Mouse (Mus musculus): ENCODE data around the gene Sh2d4b. TPM values are rescaled to one million over a fixed set of nuclear protein-coding genes. Genes with fewer than 3 reads are reported as not detected.

The Sh2d4b gene
- polyA plus RNA-seq, 1 experiment from 2014 or later = 0.40 TPM

DNA sequence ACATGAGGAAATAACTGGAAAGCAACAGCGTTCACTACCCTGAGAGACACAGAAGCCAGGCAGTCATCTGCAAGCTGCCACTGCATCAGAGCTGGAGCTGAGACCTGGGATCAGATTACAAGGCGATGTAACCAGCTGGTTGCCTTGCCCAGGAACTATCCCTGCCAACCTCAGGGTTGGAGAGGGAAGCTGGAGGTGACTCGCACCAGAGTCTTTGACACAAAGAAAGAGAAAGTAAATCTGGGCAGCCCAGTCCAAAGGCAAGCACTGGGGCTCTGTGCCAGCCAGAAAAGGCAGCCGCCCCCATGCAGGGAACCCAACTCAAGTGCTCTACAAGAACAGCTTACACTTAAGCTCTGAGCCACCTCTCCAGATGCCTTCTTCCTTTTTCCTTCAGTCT, 7.8 kb downstream of the Sh2d4b start:
- Histone ChIP-seq H3K9me3 (no peaks in the 10 kb centered on the region), H3K27ac (replicated peaks) (no peak overlapping the region), H3K4me3 (no peak overlapping the region), H3K4me1 (peaks cover 8% of the 10 kb centered on the region), H3K36me3 (replicated peaks) (no peaks in the 10 kb centered on the region), H3K27me3 (replicated peaks; ENCODE audit: low read depth, poor library complexity, severe bottlenecking) (no peaks in the 10 kb centered on the region)
- no peak for DNase-seq (ENCODE audit: low spot score)
- WGBS = 31% methylated on average over 4 of the region's 4 CpGs

DNA sequence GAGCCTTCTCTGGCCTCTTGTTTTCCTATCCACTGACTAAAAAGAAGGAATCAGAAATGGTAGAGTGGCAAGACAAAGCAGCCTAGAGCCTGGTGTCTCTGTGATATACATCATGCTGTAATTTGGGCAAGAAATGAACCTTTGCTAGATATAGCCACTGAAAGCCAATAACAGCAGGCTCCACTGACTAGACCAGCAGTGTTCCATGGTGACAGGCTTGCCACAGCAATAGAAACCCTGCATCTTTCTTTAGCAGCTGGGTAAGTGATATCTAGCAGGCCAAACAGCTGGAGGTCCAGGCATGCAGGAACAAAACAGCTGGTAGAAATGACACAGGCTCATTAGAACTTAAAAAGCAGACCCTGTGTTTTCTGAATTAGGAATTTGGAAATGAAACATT, 18.5 kb downstream of the Sh2d4b start:
- no peaks in the 10 kb centered on the region for H3K27me3 ChIP-seq (replicated peaks; ENCODE audit: low read depth, poor library complexity, severe bottlenecking)
- no peak overlapping the region for H3K4me3 ChIP-seq
- H3K36me3 ChIP-seq (replicated peaks) = no peaks in the 10 kb centered on the region
- H3K9me3 ChIP-seq = no peaks in the 10 kb centered on the region
- DNase-seq (ENCODE audit: low spot score) = no peak
- H3K4me1 ChIP-seq = no peaks in the 10 kb centered on the region
- H3K27ac ChIP-seq (replicated peaks) = no peak overlapping the region

DNA sequence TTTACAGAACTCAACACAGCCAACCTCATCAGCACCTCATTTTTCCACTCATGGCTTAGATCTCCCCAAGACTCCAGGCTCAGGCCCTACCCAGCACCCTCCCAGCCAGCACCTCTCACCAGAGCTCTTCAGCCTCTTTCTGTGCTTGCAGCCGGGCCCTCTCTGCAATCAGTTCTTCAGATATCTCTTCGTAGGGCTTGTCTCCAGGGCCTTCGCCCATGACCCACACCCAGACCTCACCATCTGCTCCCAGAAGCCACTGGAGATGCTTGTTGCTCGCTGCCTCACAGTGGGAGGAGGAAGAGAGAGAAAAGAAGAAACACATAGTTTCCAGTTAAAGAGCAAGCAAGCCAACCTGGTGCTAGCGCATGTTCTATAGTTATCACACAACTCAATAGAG, 19.1 kb downstream of the Sh2d4b start:
- H3K9me3 ChIP-seq = no peaks in the 10 kb centered on the region
- no peaks in the 10 kb centered on the region for H3K4me1 ChIP-seq
- WGBS = 85% methylated on average over 5 of the region's 5 CpGs

DNA sequence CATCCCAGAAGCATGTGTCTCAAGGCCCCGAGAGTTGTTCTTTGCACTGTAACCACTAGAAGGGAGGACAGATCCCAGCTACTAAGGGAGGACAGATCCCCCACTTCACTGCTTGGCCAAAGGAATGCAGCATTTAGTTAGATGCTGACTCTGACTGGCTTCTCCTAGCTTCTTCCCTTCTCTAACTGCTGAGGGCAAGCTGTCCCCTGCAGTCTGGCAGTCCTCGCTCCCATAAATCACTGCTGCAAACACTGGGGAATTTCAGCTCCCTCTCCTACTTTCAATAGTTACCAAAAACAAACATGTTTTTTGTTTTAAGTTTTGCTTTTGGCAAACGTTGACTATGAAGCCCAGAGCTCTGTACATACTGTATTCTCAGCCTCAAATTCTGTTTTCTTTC, 22.5 kb downstream of the Sh2d4b start:
- H3K36me3 ChIP-seq (replicated peaks) = no peaks in the 10 kb centered on the region
- no peaks in the 10 kb centered on the region for H3K27me3 ChIP-seq (replicated peaks; ENCODE audit: low read depth, poor library complexity, severe bottlenecking)
- no peak overlapping the region for H3K27ac ChIP-seq (replicated peaks)
- no peak for DNase-seq (ENCODE audit: low spot score)
- no peak overlapping the region for H3K4me3 ChIP-seq
- H3K9me3 ChIP-seq = no peaks in the 10 kb centered on the region
- WGBS = 76% methylated on average over 3 of the region's 3 CpGs
- H3K4me1 ChIP-seq = no peaks in the 10 kb centered on the region

More for the DNA sequence above, 19.1 kb downstream of the Sh2d4b start:
- DNase-seq (ENCODE audit: low spot score) = no peak
- H3K27ac ChIP-seq (replicated peaks) = no peak overlapping the region
- no peaks in the 10 kb centered on the region for H3K27me3 ChIP-seq (replicated peaks; ENCODE audit: low read depth, poor library complexity, severe bottlenecking)
- no peaks in the 10 kb centered on the region for H3K36me3 ChIP-seq (replicated peaks)
- no peak overlapping the region for H3K4me3 ChIP-seq

DNA sequence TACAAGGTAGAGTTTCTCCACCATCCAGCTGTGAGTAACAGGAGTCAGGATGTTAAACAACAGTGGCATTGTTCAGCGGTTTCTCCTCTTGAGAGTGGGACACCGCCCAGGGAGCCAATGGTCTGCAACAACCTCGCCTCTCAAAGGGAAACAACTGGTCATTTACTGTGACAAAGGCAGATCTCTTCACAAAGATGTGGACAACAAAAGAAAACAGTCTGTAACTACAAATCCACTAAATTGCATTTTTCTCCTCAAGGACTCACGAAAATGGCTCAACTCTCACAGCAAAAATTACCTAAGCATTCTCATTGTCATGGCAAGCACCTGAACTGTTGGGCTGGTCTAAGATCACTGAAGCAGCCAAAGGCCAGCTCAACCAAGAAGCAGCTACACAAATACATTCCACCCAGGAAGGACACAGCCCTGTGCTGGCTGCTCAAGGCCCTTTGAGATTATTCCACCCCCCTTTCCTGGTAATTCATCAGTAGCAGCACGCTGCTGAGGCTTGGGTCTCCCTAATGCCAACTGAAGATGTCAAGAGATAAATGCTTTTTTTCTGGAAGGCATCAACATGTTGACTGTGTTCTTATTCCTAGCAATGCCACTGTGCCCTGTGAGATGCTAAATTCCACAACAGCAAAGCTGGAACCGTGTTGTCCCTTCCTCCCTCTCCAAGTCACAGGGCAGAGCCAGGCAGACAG, 28.1 kb downstream of the Sh2d4b start:
- no peaks in the 10 kb centered on the region for H3K9me3 ChIP-seq
- no peak overlapping the region for H3K4me3 ChIP-seq
- no peaks in the 10 kb centered on the region for H3K27me3 ChIP-seq (replicated peaks; ENCODE audit: low read depth, poor library complexity, severe bottlenecking)
- H3K27ac ChIP-seq (replicated peaks) = no peak overlapping the region
- 38% methylated on average over 6 of the region's 6 CpGs for WGBS
- no peaks in the 10 kb centered on the region for H3K36me3 ChIP-seq (replicated peaks)
- H3K4me1 ChIP-seq = no peaks in the 10 kb centered on the region; the same call in 1 of the 2 replicates
- no peak for DNase-seq (ENCODE audit: low spot score)

DNA sequence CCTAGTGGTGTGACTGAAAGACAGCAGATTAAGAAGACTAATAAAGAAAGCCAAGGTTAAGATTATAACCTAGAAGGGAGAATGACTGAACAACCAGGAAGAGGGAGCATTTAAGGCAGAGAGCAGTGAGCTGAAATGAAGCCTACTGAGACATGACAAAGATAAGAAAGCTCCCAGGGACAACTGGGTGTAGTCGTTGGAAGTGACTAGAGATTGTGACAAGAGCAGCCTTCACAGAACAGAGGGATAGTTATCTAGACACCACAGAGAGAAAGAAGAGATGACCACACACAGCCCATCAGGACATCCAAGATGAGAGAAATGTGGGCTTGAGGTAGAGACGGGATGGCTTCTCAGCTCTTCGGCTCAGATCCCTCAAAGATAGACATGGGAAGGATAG, 29.4 kb downstream of the Sh2d4b start:
- no peak overlapping the region for H3K4me3 ChIP-seq
- no peak for DNase-seq (ENCODE audit: low spot score)
- no peaks in the 10 kb centered on the region for H3K36me3 ChIP-seq (replicated peaks)
- H3K27me3 ChIP-seq (replicated peaks; ENCODE audit: low read depth, poor library complexity, severe bottlenecking) = no peaks in the 10 kb centered on the region
- 81% methylated on average over 3 of the region's 3 CpGs for WGBS
- no peaks in the 10 kb centered on the region for H3K9me3 ChIP-seq
- no peaks in the 10 kb centered on the region; the same call in 1 of the 2 replicates for H3K4me1 ChIP-seq
- no peak overlapping the region for H3K27ac ChIP-seq (replicated peaks)

DNA sequence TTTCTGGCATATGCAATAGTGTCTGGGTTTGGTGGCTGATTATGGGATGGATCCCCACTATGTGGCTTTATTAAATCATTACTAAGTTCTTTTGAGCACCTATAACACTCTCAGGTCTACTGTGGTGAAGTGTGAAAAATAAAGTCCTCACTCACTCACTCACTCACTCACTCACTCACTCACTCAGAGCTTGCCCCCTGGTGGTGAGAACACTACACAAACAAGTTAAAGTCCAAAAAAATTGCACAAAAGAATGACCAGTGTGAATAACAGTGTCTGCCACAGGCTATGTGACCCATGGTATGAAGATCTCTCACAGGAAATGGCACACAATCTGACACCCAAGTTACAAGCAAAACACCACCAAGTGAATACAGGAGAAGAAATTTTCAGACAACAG, 30.0 kb downstream of the Sh2d4b start:
- Histone ChIP-seq H3K4me3 (no peak overlapping the region), H3K27ac (replicated peaks) (no peak overlapping the region), H3K9me3 (no peaks in the 10 kb centered on the region), H3K4me1 (no peaks in the 10 kb centered on the region; the same call in 1 of the 2 replicates), H3K27me3 (replicated peaks; ENCODE audit: low read depth, poor library complexity, severe bottlenecking) (no peaks in the 10 kb centered on the region), H3K36me3 (replicated peaks) (no peaks in the 10 kb centered on the region)
- DNase-seq (ENCODE audit: low spot score) = no peak

DNA sequence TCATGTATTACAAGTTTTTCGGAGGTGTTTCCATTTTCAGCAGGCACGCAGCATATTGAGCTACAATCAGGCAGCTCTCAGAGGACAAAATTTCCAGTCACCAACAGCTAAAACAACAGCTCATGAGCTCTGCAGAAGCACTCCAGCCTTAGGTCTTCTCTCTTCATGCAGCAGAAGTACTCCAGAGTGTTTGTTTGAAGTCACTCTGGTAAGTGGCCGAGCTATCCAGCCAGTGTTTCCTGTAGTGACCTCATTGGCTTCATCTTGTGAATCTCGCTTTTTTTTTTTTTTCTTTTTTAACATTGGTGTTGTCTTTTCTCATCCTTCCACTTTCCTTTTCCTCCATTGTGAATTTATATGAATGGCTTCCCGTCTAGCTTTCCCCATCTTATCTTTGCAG, 40.1 kb downstream of the Sh2d4b start:
- 76% methylated on average over 5 of the region's 5 CpGs for WGBS
- Histone ChIP-seq H3K4me3 (no peak overlapping the region), H3K4me1 (0 out of 2 replicates have a peak, but pooled peaks cover 3% of the 10 kb centered on the region), H3K27ac (replicated peaks) (no peak overlapping the region), H3K9me3 (no peaks in the 10 kb centered on the region), H3K36me3 (replicated peaks) (no peaks in the 10 kb centered on the region), H3K27me3 (replicated peaks; ENCODE audit: low read depth, poor library complexity, severe bottlenecking) (no peaks in the 10 kb centered on the region)
- no peak for DNase-seq (ENCODE audit: low spot score)

DNA sequence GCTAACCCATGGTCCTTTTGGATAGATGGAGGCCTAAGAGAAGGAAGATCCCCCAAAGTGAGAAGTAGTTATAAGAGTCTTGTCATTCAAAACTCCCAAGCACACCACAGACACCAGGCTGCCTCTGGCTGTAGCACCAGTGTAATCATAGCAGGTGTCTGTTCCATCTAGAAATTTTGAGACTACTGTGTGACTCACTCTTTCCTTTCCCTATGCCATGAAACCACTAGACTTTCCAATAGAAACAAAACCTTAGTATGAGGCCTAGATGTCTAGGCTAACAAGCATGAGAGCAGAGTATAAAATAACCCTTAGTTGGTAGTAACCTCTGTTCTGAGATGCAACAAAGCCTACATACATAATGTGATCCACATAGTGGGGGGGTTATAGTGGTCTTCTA, 55.7 kb downstream of the Sh2d4b start:
- Histone ChIP-seq H3K27ac (replicated peaks) (no peak overlapping the region), H3K4me1 (no peaks in the 10 kb centered on the region), H3K36me3 (replicated peaks) (no peaks in the 10 kb centered on the region), H3K9me3 (no peaks in the 10 kb centered on the region), H3K4me3 (no peak overlapping the region), H3K27me3 (replicated peaks; ENCODE audit: low read depth, poor library complexity, severe bottlenecking) (no peaks in the 10 kb centered on the region)
- no peak for DNase-seq (ENCODE audit: low spot score)

DNA sequence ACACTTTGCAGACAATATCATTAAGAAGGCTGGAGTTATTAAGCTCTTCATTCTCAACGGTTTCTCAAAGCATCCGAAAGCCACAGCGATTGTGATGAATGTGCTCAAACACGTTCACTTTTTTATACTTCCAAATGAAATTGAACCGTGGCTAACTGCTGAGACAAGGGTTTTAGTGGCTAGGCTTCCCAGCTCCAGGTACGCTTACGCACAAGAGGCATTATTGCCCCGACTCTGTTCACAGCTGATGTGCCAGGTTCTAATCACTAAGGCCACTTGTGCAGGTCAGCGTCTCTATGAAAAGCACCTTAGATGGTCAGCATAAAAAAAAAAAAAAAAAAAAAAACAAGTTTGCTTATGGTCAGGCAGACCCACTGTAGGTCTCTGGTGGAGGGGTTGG, 62.6 kb downstream of the Sh2d4b start:
- DNase-seq (ENCODE audit: low spot score) = no peak
- Histone ChIP-seq H3K4me1 (no peaks in the 10 kb centered on the region), H3K27ac (replicated peaks) (no peak overlapping the region), H3K36me3 (replicated peaks) (no peaks in the 10 kb centered on the region), H3K9me3 (no peaks in the 10 kb centered on the region), H3K27me3 (replicated peaks; ENCODE audit: low read depth, poor library complexity, severe bottlenecking) (no peaks in the 10 kb centered on the region), H3K4me3 (no peak overlapping the region)
- 90% methylated on average over 9 of the region's 9 CpGs for WGBS

DNA sequence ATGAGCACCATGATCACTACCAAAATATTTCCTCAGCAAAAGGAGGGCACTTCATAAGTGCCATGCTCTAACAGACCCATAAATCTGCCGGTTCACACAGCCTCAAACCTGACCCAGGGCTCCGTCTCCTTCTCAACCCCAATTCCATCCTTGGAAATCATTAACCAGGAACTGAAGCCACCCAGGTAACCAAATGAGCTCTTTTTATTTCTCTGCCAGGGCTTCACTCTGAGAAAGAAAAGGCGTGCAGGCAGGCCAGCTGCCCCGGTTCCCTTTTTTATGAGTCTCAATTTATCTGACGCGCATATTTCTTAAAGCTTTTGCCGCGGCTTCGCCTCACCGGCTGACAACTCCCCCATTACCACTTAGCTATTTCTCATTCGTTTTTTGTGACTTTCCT, 63.0 kb downstream of the Sh2d4b start:
- H3K9me3 ChIP-seq = no peaks in the 10 kb centered on the region
- no peak overlapping the region for H3K27ac ChIP-seq (replicated peaks)
- 90% methylated on average over 11 of the region's 11 CpGs for WGBS

DNA sequence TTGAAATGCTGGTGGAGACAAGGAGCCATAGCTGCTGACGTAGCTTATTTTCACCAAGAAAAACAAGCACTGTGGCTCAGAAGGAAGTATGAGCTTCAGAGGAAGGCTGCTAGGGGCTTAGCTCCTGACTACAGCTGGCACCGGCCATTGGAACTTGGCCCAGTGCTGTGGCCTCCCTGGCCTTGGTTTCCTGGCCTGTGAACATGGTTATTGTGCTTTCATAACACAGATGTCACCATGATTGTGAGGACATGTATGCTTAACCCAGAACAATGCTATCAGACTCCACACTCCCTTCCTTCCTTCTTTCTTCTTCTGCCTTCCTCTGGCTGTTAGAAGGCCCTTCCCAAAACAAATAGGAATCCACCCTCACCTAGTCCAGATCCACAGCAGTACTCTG, 75.0 kb downstream of the Sh2d4b start:
- Histone ChIP-seq H3K9me3 (no peaks in the 10 kb centered on the region), H3K4me3 (no peak overlapping the region), H3K4me1 (no peaks in the 10 kb centered on the region), H3K27ac (replicated peaks) (no peak overlapping the region), H3K27me3 (replicated peaks; ENCODE audit: low read depth, poor library complexity, severe bottlenecking) (no peaks in the 10 kb centered on the region), H3K36me3 (replicated peaks) (no peaks in the 10 kb centered on the region)
- WGBS = 74% methylated on average over 2 of the region's 2 CpGs
- peak; percentile 8 for DNase-seq (ENCODE audit: low spot score)

More for the DNA sequence above, 63.0 kb downstream of the Sh2d4b start:
- DNase-seq (ENCODE audit: low spot score) = no peak
- H3K4me3 ChIP-seq = no peak overlapping the region
- H3K27me3 ChIP-seq (replicated peaks; ENCODE audit: low read depth, poor library complexity, severe bottlenecking) = no peaks in the 10 kb centered on the region
- H3K36me3 ChIP-seq (replicated peaks) = no peaks in the 10 kb centered on the region
- H3K4me1 ChIP-seq = no peaks in the 10 kb centered on the region

DNA sequence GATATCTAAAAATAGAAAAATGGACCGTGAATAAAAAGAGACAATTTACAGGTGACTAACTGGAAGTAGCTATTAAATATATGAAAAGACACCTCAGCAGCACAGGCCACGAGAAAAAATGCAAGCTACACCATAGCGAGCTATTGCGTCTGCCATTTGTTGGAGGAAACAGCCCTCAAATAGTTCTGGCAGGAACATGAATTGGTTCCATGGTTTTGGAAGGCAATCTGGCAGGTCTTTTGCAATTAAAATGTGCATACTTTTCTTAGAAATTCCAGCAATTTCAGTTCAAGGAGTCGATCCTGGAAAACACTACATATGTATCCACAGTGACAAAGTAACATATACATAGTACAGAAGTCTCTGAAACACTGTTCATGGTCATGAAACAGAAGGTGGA, 76.4 kb downstream of the Sh2d4b start:
- no peak for DNase-seq (ENCODE audit: low spot score)
- H3K4me1 ChIP-seq = no peaks in the 10 kb centered on the region
- WGBS = 93% methylated on average over 5 of the region's 5 CpGs
- H3K36me3 ChIP-seq (replicated peaks) = no peaks in the 10 kb centered on the region
- no peak overlapping the region for H3K27ac ChIP-seq (replicated peaks)
- H3K4me3 ChIP-seq = no peak overlapping the region
- H3K27me3 ChIP-seq (replicated peaks; ENCODE audit: low read depth, poor library complexity, severe bottlenecking) = no peaks in the 10 kb centered on the region
- H3K9me3 ChIP-seq = no peaks in the 10 kb centered on the region

DNA sequence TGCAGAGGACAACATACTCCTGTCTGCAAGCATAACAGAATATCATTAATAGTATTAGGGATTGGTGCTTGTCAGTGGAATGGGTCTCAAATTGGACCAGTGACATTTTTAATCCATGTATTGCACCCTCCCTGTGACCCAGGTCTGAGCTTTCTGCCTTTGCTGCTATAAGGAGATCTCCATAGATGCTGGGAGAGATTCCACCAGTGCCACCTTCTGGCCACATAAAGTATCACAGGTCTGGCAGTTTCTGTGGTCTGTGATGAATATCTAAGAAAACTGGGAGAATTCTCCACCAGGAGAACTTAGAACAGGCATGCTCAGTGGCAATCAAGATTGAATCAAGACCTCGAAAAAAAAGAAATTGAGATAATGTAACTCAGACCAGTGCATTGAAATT, 101.5 kb downstream of the Sh2d4b start:
- no peak overlapping the region for H3K27ac ChIP-seq (replicated peaks)
- no peaks in the 10 kb centered on the region for H3K36me3 ChIP-seq (replicated peaks)
- H3K9me3 ChIP-seq = no peaks in the 10 kb centered on the region
- peak; percentile 54 for DNase-seq (ENCODE audit: low spot score)
- H3K4me1 ChIP-seq = no peaks in the 10 kb centered on the region
- H3K4me3 ChIP-seq = no peak overlapping the region
- H3K27me3 ChIP-seq (replicated peaks; ENCODE audit: low read depth, poor library complexity, severe bottlenecking) = no peaks in the 10 kb centered on the region
- WGBS = 67% methylated on average over 1 of the region's 1 CpGs

All from embryonic facial prominence, embryonic 10.5 days (tissue).